Comparison of ENCODE assay signal across 22 mouse cellular contexts in the genomic region with DNA sequence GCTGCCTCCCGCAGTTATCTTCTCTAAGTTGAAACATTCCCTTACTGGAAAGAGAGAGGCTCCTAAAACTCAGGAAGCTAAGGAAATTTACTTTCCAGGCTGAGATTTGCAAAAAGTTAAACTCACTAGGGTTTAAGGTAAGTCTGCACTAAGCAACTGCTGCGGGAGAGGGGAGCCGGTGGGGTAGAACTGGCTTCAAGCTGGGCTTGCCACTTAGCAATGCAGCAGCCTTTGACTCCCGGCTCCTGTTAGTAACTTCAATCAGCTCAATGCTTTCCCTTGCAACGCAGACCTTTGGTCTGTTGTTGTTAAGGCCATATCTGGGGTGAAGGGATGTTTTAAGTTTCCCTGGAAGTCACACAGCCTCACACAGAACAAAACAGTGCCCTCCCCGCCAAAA. TPM values are rescaled to one million over a fixed set of nuclear protein-coding genes. Genes with fewer than 3 reads are reported as not detected.
DNase-seq lines count a peak whose midpoint lies in the region; ATAC-seq lines count a peak whose summit lies in the region.
"Had no signal": no experiment of that assay in that cellular context is flagged by ENCODE, and none has a peak within 500 bp of the region (broad histone marks: within the 10 kb centered on the region; RNA-seq: fewer than 3 reads in every experiment).

No protein-coding gene starts in this region.

- H3K27me3 ChIP-seq in hindbrain, embryonic 10.5 days (ENCODE audit: insufficient read depth, poor library complexity, severe bottlenecking), result peaks cover 40% of the 10 kb centered on the region
- peaks cover 2% of the 10 kb centered on the region; the same call in 1 of the 2 replicates for H3K27me3 ChIP-seq in hindbrain, embryonic 11.5 days (ENCODE audit: control insufficient read depth, insufficient read depth, low read length)
- H3K27me3 ChIP-seq in liver, embryonic 13.5 days, result peaks cover 12% of the 10 kb centered on the region
- H3K27me3 ChIP-seq: neural tube, embryonic 15.5 days had no signal

- WGBS in hindbrain, embryonic 10.5 days, result 3% methylated on average over 6 of the region's 6 CpGs
- 3% methylated on average over 6 of the region's 6 CpGs for WGBS in hindbrain, embryonic 11.5 days
- 26% methylated on average over 6 of the region's 6 CpGs for WGBS in liver, embryonic 13.5 days (ENCODE audit: insufficient replicate concordance)

- H3K4me1 ChIP-seq in hindbrain, embryonic 10.5 days (replicated peaks), result peaks cover 31% of the 10 kb centered on the region
- no peaks in the 10 kb centered on the region; the same call in 1 of the 2 replicates for H3K4me1 ChIP-seq in hindbrain, embryonic 11.5 days (replicated peaks; ENCODE audit: control insufficient read depth, insufficient read depth, low read length)
- H3K4me1 ChIP-seq in liver, embryonic 13.5 days (replicated peaks), result peaks cover 79% of the 10 kb centered on the region

- no peak overlapping the region for H3K9ac ChIP-seq in hindbrain, embryonic 11.5 days (ENCODE audit: low read depth, low read length)
- peak overlapping the region; percentile 74 for H3K9ac ChIP-seq in liver, embryonic 13.5 days
- H3K9ac ChIP-seq: hindbrain, embryonic 12.5 days; neural tube, embryonic 15.5 days had no signal

- H3K27ac ChIP-seq in hindbrain, embryonic 10.5 days, result peak overlapping the region; percentile 68
- no peak overlapping the region for H3K27ac ChIP-seq in hindbrain, embryonic 11.5 days (ENCODE audit: low read depth, low read length)
- H3K27ac ChIP-seq in liver, embryonic 13.5 days, result peak overlapping the region; percentile 90
- H3K27ac ChIP-seq: hindbrain, embryonic 12.5 days; neural tube, embryonic 15.5 days had no signal

- no peak for ATAC-seq in hindbrain, embryonic 11.5 days (ENCODE audit: low FRiP score)
- ATAC-seq in liver, embryonic 13.5 days (ENCODE audit: low read depth), result no peak
- ATAC-seq: activated CD4-positive, CD25-positive, alpha-beta regulatory T cell, adult 4 months; CD4-positive, CD25-positive, alpha-beta regulatory T cell, adult 4 months; inflammation-experienced regulatory T-cells, adult 6 months; lung, postnatal 0 days had no signal

- 0 out of 2 replicates have a peak overlapping the region, but pooled peaks have one; percentile 13 for H3K4me3 ChIP-seq in hindbrain, embryonic 10.5 days
- no peak overlapping the region for H3K4me3 ChIP-seq in hindbrain, embryonic 11.5 days (ENCODE audit: low read depth, low read length)
- peak overlapping the region; percentile 57 for H3K4me3 ChIP-seq in liver, embryonic 13.5 days (replicated peaks)
- H3K4me3 ChIP-seq: hindbrain, embryonic 12.5 days; neural tube, embryonic 15.5 days had no signal

- H3K4me2 ChIP-seq in hindbrain, embryonic 11.5 days (replicated peaks; ENCODE audit: low read depth, low read length), result no peak overlapping the region
- peak overlapping the region; percentile 70 for H3K4me2 ChIP-seq in liver, embryonic 13.5 days
- H3K4me2 ChIP-seq: hindbrain, embryonic 12.5 days; neural tube, embryonic 15.5 days had no signal

- peak; percentile 48 for DNase-seq in embryo, embryonic 10 days (ENCODE audit: low spot score)
- no peak for DNase-seq in embryo, embryonic 11 days
- DNase-seq in hindbrain, embryonic 10.5 days (ENCODE audit: low spot score), result peak; percentile 23
- DNase-seq in hindbrain, embryonic 11.5 days (ENCODE audit: low spot score), result no peak
- DNase-seq in R1 (ENCODE audit: low read depth, low spot score), result peak; percentile 81
- no peak for DNase-seq in liver, embryonic 13.5 days
- no peak for DNase-seq in thymus, adult 18-20 months
- DNase-seq in spleen, adult 12 weeks (ENCODE audit: low spot score), result no peak
- DNase-seq: adrenal gland, postnatal 14 days; cerebellum, adult 8-10 months; gastrocnemius, postnatal 25 days; kidney, adult 8-10 months; kidney, postnatal 25 days had no signal

- H3K9me3 ChIP-seq in hindbrain, embryonic 10.5 days, result no peaks in the 10 kb centered on the region
- H3K9me3 ChIP-seq in hindbrain, embryonic 11.5 days (ENCODE audit: control insufficient read depth, low read length), result no peaks in the 10 kb centered on the region
- H3K9me3 ChIP-seq in liver, embryonic 13.5 days (replicated peaks), result no peaks in the 10 kb centered on the region
- H3K9me3 ChIP-seq: hindbrain, embryonic 12.5 days; neural tube, embryonic 15.5 days had no signal

- no peaks in the 10 kb centered on the region for H3K36me3 ChIP-seq in hindbrain, embryonic 10.5 days
- H3K36me3 ChIP-seq in hindbrain, embryonic 11.5 days (ENCODE audit: control insufficient read depth, insufficient read depth, low read length), result no peaks in the 10 kb centered on the region
- H3K36me3 ChIP-seq in liver, embryonic 13.5 days, result no peaks in the 10 kb centered on the region
- H3K36me3 ChIP-seq: hindbrain, embryonic 12.5 days; neural tube, embryonic 15.5 days had no signal

RNA-seq across cellular contexts. Expression of a gene that starts 0.6 kb away (rescaled TPM):
- 6.9 and 8.4 TPM in 2 replicates for polyA plus RNA-seq in hindbrain, embryonic 10.5 days (2016; fragmentation: Nextera tagmentation; extraction: Ambion mirVana)
- 10.9 and 12.2 TPM in 2 replicates for polyA plus RNA-seq in hindbrain, embryonic 11.5 days (2014; fragmentation: Nextera tagmentation; extraction: Ambion mirVana)
- 2.1 and 2.3 TPM in 2 replicates for polyA plus RNA-seq in liver, embryonic 13.5 days (2015; fragmentation: Nextera tagmentation; extraction: Ambion mirVana)

RNA-seq across cellular contexts. Expression of a gene that starts 31.3 kb away (rescaled TPM):
- polyA plus RNA-seq in hindbrain, embryonic 10.5 days (2016; fragmentation: Nextera tagmentation; extraction: Ambion mirVana), result 0.62 and 0.75 TPM in 2 replicates
- polyA plus RNA-seq in hindbrain, embryonic 11.5 days (2014; fragmentation: Nextera tagmentation; extraction: Ambion mirVana), result 0.64 and 1.6 TPM in 2 replicates
- polyA plus RNA-seq in liver, embryonic 13.5 days (2015; fragmentation: Nextera tagmentation; extraction: Ambion mirVana), result 0.79 and 0.97 TPM in 2 replicates

RNA-seq across cellular contexts. Expression of a gene that starts 33.5 kb away (rescaled TPM):
- polyA plus RNA-seq in hindbrain, embryonic 10.5 days (2016; fragmentation: Nextera tagmentation; extraction: Ambion mirVana), result not detected in 2 replicates
- polyA plus RNA-seq in hindbrain, embryonic 11.5 days (2014; fragmentation: Nextera tagmentation; extraction: Ambion mirVana), result not detected in 2 replicates
- polyA plus RNA-seq in liver, embryonic 13.5 days (2015; fragmentation: Nextera tagmentation; extraction: Ambion mirVana), result not detected in 2 replicates
- polyA plus RNA-seq: activated CD4-positive, CD25-positive, alpha-beta regulatory T cell, adult 4 months; CD4-positive, CD25-positive, alpha-beta regulatory T cell, adult 4 months; cortical plate, adult 2 months; heart, embryonic 14.5 days; hindbrain, embryonic 12.5 days; inflammation-experienced regulatory T-cells, adult 6 months; limb, embryonic 14.5 days; lung, postnatal 0 days; neural tube, embryonic 15.5 days had no signal

Comparison
In these comparisons a context has a peak if more than half of its experiments do, and no peak if none do; other contexts are left out.
1. DNase-seq: peak in embryo, embryonic 10 days (single experiment), hindbrain, embryonic 10.5 days (single experiment) and R1 (single experiment); none in embryo, embryonic 11 days (single experiment), hindbrain, embryonic 11.5 days (single experiment), liver, embryonic 13.5 days (single experiment), thymus, adult 18-20 months (0 of 2) and spleen, adult 12 weeks (single experiment).